Mouse (Mus musculus): ENCODE results near the gene Sphk2. TPM values are rescaled to one million over a fixed set of nuclear protein-coding genes. Genes with fewer than 3 reads are reported as not detected.

Sphk2 gene
- polyA plus RNA-seq, 2 experiments = 27.5 to 36.9 TPM

- no peak for DNase-seq (ENCODE audit: low spot score)
- H3K9me3 ChIP-seq (ENCODE audit: control insufficient read depth, low read length) = no peaks in the 10 kb centered on the region
- H3K4me1 ChIP-seq (ENCODE audit: control insufficient read depth, insufficient read depth, low read length) = peaks cover 44% of the 10 kb centered on the region
- H3K27me3 ChIP-seq (ENCODE audit: control insufficient read depth, insufficient read depth, low read length) = peaks cover 17% of the 10 kb centered on the region; the same call in 1 of the 2 replicates
- peak overlapping the region; percentile 88 for H3K4me2 ChIP-seq (replicated peaks; ENCODE audit: low read depth, low read length, severe bottlenecking)
- 44% methylated on average over 12 of the region's 12 CpGs for WGBS
- peak overlapping the region; percentile 63 for H3K4me3 ChIP-seq (replicated peaks; ENCODE audit: low read length)
- no peaks in the 10 kb centered on the region for H3K36me3 ChIP-seq (ENCODE audit: control insufficient read depth, insufficient read depth, low read length)
- ATAC-seq (ENCODE audit: low FRiP score, low read depth) = no peak
- TF ChIP-seq POLR2A (IDR thresholded peaks at IDR 0.05; ENCODE audit: borderline replicate concordance, extremely low read depth, insufficient read depth, insufficient read length) = no peak
- peak overlapping the region; percentile 67 for H3K27ac ChIP-seq (replicated peaks; ENCODE audit: low read depth, low read length)
- H3K9ac ChIP-seq (ENCODE audit: low read depth, low read length, severe bottlenecking) = peak overlapping the region; percentile 49; the same call in 1 of the 2 replicates
These were observed 14.2 kb downstream of the Sphk2 start for GRCm38 (mm10) chr7:45703521-45704033.

DNA sequence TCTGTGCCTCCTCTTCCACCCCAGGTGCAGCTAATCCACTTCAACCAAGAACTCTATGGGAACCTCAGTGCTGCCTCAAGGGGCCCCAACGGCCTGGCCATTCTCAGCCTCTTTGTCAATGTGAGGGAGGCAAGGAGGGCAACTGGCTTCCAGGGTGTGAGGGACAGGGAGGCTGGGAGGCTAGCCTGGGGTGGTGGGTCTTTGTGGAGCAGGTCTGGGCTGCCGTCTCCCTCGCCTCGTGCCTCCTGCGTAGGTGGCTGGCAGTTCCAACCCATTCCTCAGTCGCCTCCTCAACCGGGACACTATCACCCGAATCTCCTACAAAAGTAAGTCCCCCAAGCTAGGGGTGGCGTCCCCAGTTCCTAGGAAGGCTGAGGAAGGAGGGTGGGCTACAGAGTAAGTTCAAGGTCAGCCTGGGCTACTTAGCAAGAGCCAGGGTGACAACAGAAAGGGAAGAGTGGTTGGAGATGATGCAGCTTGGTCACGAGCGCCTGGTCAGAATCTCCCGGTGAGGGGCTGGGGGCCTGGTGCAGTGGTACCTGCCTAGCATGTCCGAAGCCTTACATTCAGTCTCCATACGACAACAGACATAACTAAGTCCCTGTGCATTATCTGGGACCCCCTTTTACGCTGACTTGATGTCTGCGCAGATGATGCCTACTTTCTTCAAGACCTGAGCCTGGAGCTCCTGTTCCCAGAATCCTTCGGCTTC lies 14.8 kb downstream of the Sphk2 start:
- no peak overlapping the region for H3K9ac ChIP-seq (ENCODE audit: low read depth, low read length, severe bottlenecking)
- H3K9me3 ChIP-seq (ENCODE audit: control insufficient read depth, low read length) = no peaks in the 10 kb centered on the region
- TF ChIP-seq POLR2A (IDR thresholded peaks at IDR 0.05; ENCODE audit: borderline replicate concordance, extremely low read depth, insufficient read depth, insufficient read length) = no peak
- 90% methylated on average over 17 of the region's 17 CpGs for WGBS
- no peak overlapping the region for H3K4me3 ChIP-seq (replicated peaks; ENCODE audit: low read length)
- ATAC-seq (ENCODE audit: low FRiP score, low read depth) (no peak), DNase-seq (ENCODE audit: low spot score) (no peak)
- peaks cover 38% of the 10 kb centered on the region for H3K4me1 ChIP-seq (ENCODE audit: control insufficient read depth, insufficient read depth, low read length)
- peak overlapping the region; percentile 88; the same call in 1 of the 2 replicates for H3K4me2 ChIP-seq (replicated peaks; ENCODE audit: low read depth, low read length, severe bottlenecking)
- H3K27ac ChIP-seq (replicated peaks; ENCODE audit: low read depth, low read length) = no peak overlapping the region
- H3K27me3 ChIP-seq (ENCODE audit: control insufficient read depth, insufficient read depth, low read length) = peaks cover 17% of the 10 kb centered on the region; the same call in 1 of the 2 replicates
- no peaks in the 10 kb centered on the region for H3K36me3 ChIP-seq (ENCODE audit: control insufficient read depth, insufficient read depth, low read length)

GRCm38 (mm10) chr7:45702316-45702715 lies 15.5 kb downstream of the Sphk2 start:
- WGBS = 92% methylated on average over 11 of the region's 11 CpGs
- no peak overlapping the region for H3K4me2 ChIP-seq (replicated peaks; ENCODE audit: low read depth, low read length, severe bottlenecking)
- ATAC-seq (ENCODE audit: low FRiP score, low read depth) (no peak), DNase-seq (ENCODE audit: low spot score) (no peak)
- H3K4me3 ChIP-seq (replicated peaks; ENCODE audit: low read length) = no peak overlapping the region
- H3K36me3 ChIP-seq (ENCODE audit: control insufficient read depth, insufficient read depth, low read length) = no peaks in the 10 kb centered on the region
- H3K27me3 ChIP-seq (ENCODE audit: control insufficient read depth, insufficient read depth, low read length) = peaks cover 17% of the 10 kb centered on the region; the same call in 1 of the 2 replicates
- H3K9me3 ChIP-seq (ENCODE audit: control insufficient read depth, low read length) = no peaks in the 10 kb centered on the region
- no peak overlapping the region for H3K9ac ChIP-seq (ENCODE audit: low read depth, low read length, severe bottlenecking)
- TF ChIP-seq POLR2A (IDR thresholded peaks at IDR 0.05; ENCODE audit: borderline replicate concordance, extremely low read depth, insufficient read depth, insufficient read length) = no peak
- H3K27ac ChIP-seq (replicated peaks; ENCODE audit: low read depth, low read length) = no peak overlapping the region
- peaks cover 31% of the 10 kb centered on the region for H3K4me1 ChIP-seq (ENCODE audit: control insufficient read depth, insufficient read depth, low read length)

DNA sequence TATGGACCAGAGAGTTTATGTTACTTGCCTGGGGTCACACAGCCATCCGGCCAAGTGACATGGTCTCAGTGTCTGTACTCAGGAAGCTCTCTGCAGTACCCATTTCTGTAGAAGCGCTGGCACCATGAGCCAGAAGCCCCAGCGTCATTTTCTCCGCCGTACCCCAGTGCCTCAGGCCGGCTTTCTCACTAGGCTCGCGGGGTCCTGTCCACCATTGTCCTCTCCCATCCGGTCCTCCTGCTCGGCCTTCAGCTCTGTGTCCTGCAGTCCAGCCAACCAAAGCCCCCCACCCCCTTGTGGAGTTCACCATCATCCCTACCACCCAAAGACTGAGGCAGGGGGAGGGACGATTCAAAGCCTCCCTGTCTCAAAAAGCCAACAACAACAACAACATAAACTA lies 16.2 kb downstream of the Sphk2 start:
- 0 out of 2 replicates have a peak overlapping the region, but pooled peaks have one; percentile 46 for H3K4me3 ChIP-seq (replicated peaks; ENCODE audit: low read length)
- DNase-seq (ENCODE audit: low spot score) (no peak), ATAC-seq (ENCODE audit: low FRiP score, low read depth) (no peak)
- TF ChIP-seq POLR2A (IDR thresholded peaks at IDR 0.05; ENCODE audit: borderline replicate concordance, extremely low read depth, insufficient read depth, insufficient read length) = no peak
- no peak overlapping the region for H3K27ac ChIP-seq (replicated peaks; ENCODE audit: low read depth, low read length)
- H3K36me3 ChIP-seq (ENCODE audit: control insufficient read depth, insufficient read depth, low read length) = no peaks in the 10 kb centered on the region
- 85% methylated on average over 11 of the region's 11 CpGs for WGBS
- H3K27me3 ChIP-seq (ENCODE audit: control insufficient read depth, insufficient read depth, low read length) = peaks cover 17% of the 10 kb centered on the region; the same call in 1 of the 2 replicates
- H3K4me2 ChIP-seq (replicated peaks; ENCODE audit: low read depth, low read length, severe bottlenecking) = peak overlapping the region; percentile 93; the same call in 1 of the 2 replicates
- H3K4me1 ChIP-seq (ENCODE audit: control insufficient read depth, insufficient read depth, low read length) = peaks cover 27% of the 10 kb centered on the region
- no peak overlapping the region for H3K9ac ChIP-seq (ENCODE audit: low read depth, low read length, severe bottlenecking)
- no peaks in the 10 kb centered on the region for H3K9me3 ChIP-seq (ENCODE audit: control insufficient read depth, low read length)

DNA sequence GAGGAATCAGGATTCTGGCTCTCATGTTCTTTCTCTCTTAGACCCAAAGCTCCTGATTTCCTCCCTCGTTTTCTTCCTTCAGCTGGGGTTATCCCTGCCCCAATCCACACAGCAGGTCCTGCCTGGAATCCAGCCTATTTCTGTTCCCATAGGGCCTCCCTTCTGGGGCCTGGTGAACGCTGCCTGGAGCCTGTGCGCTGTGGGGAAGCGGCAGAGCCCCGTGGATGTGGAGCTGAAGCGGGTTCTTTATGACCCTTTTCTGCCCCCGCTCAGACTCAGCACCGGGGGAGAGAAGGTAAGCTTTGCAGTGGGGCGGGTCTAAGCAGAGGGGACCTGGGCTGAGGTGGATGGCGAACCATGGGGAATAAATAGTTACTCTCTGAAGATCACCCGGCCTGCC lies 16.7 kb downstream of the Sphk2 start:
- Histone ChIP-seq H3K27me3 (ENCODE audit: control insufficient read depth, insufficient read depth, low read length) (peaks cover 17% of the 10 kb centered on the region; the same call in 1 of the 2 replicates), H3K36me3 (ENCODE audit: control insufficient read depth, insufficient read depth, low read length) (no peaks in the 10 kb centered on the region), H3K4me3 (replicated peaks; ENCODE audit: low read length) (peak overlapping the region; percentile 46), H3K4me1 (ENCODE audit: control insufficient read depth, insufficient read depth, low read length) (peaks cover 27% of the 10 kb centered on the region), H3K27ac (replicated peaks; ENCODE audit: low read depth, low read length) (peak overlapping the region; percentile 67), H3K9me3 (ENCODE audit: control insufficient read depth, low read length) (no peaks in the 10 kb centered on the region), H3K9ac (ENCODE audit: low read depth, low read length, severe bottlenecking) (peak overlapping the region; percentile 45), H3K4me2 (replicated peaks; ENCODE audit: low read depth, low read length, severe bottlenecking) (peak overlapping the region; percentile 93)
- no peak for TF ChIP-seq POLR2A (IDR thresholded peaks at IDR 0.05; ENCODE audit: borderline replicate concordance, extremely low read depth, insufficient read depth, insufficient read length)
- no peak for DNase-seq (ENCODE audit: low spot score)
- WGBS = 34% methylated on average over 11 of the region's 11 CpGs
- no peak for ATAC-seq (ENCODE audit: low FRiP score, low read depth)

Data from limb, embryonic 14.5 days (tissue).